Mouse (Mus musculus): ENCODE measurements around the gene Hint1. TPM values are rescaled to one million over a fixed set of nuclear protein-coding genes. Genes with fewer than 3 reads are reported as not detected.
A peak's percentile ranks its signal among the peaks of the same experiment; 100 is the strongest.

Gene Hint1
- total and polyA plus RNA-seq, 3 experiments, result 529 to 2,790 (median 567) TPM

GRCm38 (mm10) chr11:54826819-54827218, 39.4 kb upstream of the Hint1 start (continued):
- no peak for TF ChIP-seq NELFE (IDR thresholded peaks at IDR 0.05; ENCODE audit: low read depth, low read length)

GRCm38 (mm10) chr11:54833833-54834232, 32.4 kb upstream of the Hint1 start:
- H3K27ac ChIP-seq (ENCODE audit: control insufficient read depth, low read depth, low read length), result no peak overlapping the region

GRCm38 (mm10) chr11:54834596-54834995, 31.6 kb upstream of the Hint1 start:
- Histone ChIP-seq H3K79me2 (ENCODE audit: control insufficient read depth, insufficient read depth, low read length, poor library complexity) (no peaks in the 10 kb centered on the region), H3K27me3 (ENCODE audit: control insufficient read depth in 1 of 2, insufficient read depth in 2 of 2, low read length in 2 of 2) (no peaks in the 10 kb centered on the region), H3K9ac (ENCODE audit: control insufficient read depth, low read depth, low read length, poor library complexity, severe bottlenecking) (no peak overlapping the region), H3K4me1 (ENCODE audit: control insufficient read depth in 1 of 2, insufficient read depth in 2 of 2, low read length in 2 of 2) (peaks cover 0 to 7% of the 10 kb centered on the region in 2 experiments; a peak in 1 of 4 replicates), H3K9me3 (replicated peaks; ENCODE audit: insufficient read depth, low read length) (no peaks in the 10 kb centered on the region), H3K27ac (ENCODE audit: control insufficient read depth, low read depth, low read length) (no peak overlapping the region), H3K4me3 (ENCODE audit: control insufficient read depth in 1 of 2, insufficient read depth in 1 of 2, low read depth in 2 of 2, low read length in 2 of 2) (no peak overlapping the region), H3K36me3 (ENCODE audit: control insufficient read depth in 1 of 2, insufficient read depth in 2 of 2, low read length in 2 of 2) (no peaks in the 10 kb centered on the region; a peak in 1 of 4 replicates)
- peak; percentile 77 for DNase-seq (ENCODE audit: low read depth, low spot score)
- TF ChIP-seq MYC (IDR thresholded peaks at IDR 0.05; ENCODE audit: low read depth, low read length) (no peak), CTCF (IDR thresholded peaks at IDR 0.05 in 2 of 3, conservative IDR thresholded peaks at IDR 0.05 in 1 of 3; ENCODE audit: control insufficient read depth in 1 of 3, insufficient read depth in 1 of 3, low read depth in 2 of 3, low read length in 3 of 3, poor library complexity in 1 of 3, severe bottlenecking in 1 of 3) (peak; percentile 72 to 86 (median 77)), RAD21 (IDR thresholded peaks at IDR 0.05; ENCODE audit: low read depth, low read length) (peak; percentile 18), SMC3 (IDR thresholded peaks at IDR 0.05; ENCODE audit: low read depth, low read length) (peak; percentile 47), POLR2AphosphoS5 (IDR thresholded peaks at IDR 0.05; ENCODE audit: borderline replicate concordance, low read depth, low read length) (no peak)

More at GRCm38 (mm10) chr11:54833833-54834232, 32.4 kb upstream of the Hint1 start:
- Histone ChIP-seq H3K9ac (ENCODE audit: control insufficient read depth, low read depth, low read length, poor library complexity, severe bottlenecking) (no peak overlapping the region), H3K27me3 (ENCODE audit: control insufficient read depth in 1 of 2, insufficient read depth in 2 of 2, low read length in 2 of 2) (no peaks in the 10 kb centered on the region), H3K79me2 (ENCODE audit: control insufficient read depth, insufficient read depth, low read length, poor library complexity) (no peaks in the 10 kb centered on the region), H3K4me1 (ENCODE audit: control insufficient read depth in 1 of 2, insufficient read depth in 2 of 2, low read length in 2 of 2) (peaks cover 0 to 7% of the 10 kb centered on the region in 2 experiments; a peak in 1 of 4 replicates), H3K9me3 (replicated peaks; ENCODE audit: insufficient read depth, low read length) (no peaks in the 10 kb centered on the region), H3K36me3 (ENCODE audit: control insufficient read depth in 1 of 2, insufficient read depth in 2 of 2, low read length in 2 of 2) (no peaks in the 10 kb centered on the region; a peak in 1 of 4 replicates), H3K4me3 (ENCODE audit: control insufficient read depth in 1 of 2, insufficient read depth in 1 of 2, low read depth in 2 of 2, low read length in 2 of 2) (no peak overlapping the region)
- DNase-seq (ENCODE audit: low read depth, low spot score), result no peak
- no peak for TF ChIP-seq NELFE (IDR thresholded peaks at IDR 0.05; ENCODE audit: low read depth, low read length)
- TF ChIP-seq GATA1 (IDR thresholded peaks at IDR 0.05; ENCODE audit: low read depth, low read length), result no peak
- no peak for TF ChIP-seq USF1 (IDR thresholded peaks at IDR 0.05; ENCODE audit: low read depth, low read length)
- TF ChIP-seq ELF1 (IDR thresholded peaks at IDR 0.05; ENCODE audit: low read depth, low read length), result no peak
- TF ChIP-seq ZC3H11A (IDR thresholded peaks at IDR 0.05; ENCODE audit: low read depth, low read length), result no peak
- no peak for TF ChIP-seq SMC3 (IDR thresholded peaks at IDR 0.05; ENCODE audit: low read depth, low read length)
- no peak for TF ChIP-seq MXI1 (IDR thresholded peaks at IDR 0.05; ENCODE audit: low read depth, low read length)
- TF ChIP-seq TAL1 (IDR thresholded peaks at IDR 0.05; ENCODE audit: low read length), result no peak
- TF ChIP-seq POLR2AphosphoS2 (IDR thresholded peaks at IDR 0.05; ENCODE audit: low read length), result no peak
- TF ChIP-seq MAZ (IDR thresholded peaks at IDR 0.05; ENCODE audit: low read depth, low read length), result no peak
- TF ChIP-seq USF2 (IDR thresholded peaks at IDR 0.05; ENCODE audit: borderline replicate concordance in 1 of 2, insufficient read depth in 1 of 2, low read depth in 1 of 2, low read length in 2 of 2), result no peak
- TF ChIP-seq MAFK (IDR thresholded peaks at IDR 0.05; ENCODE audit: borderline replicate concordance, low read depth, low read length), result no peak
- no peak for TF ChIP-seq HCFC1 (IDR thresholded peaks at IDR 0.05; ENCODE audit: low read depth, low read length)
- TF ChIP-seq ZKSCAN1 (IDR thresholded peaks at IDR 0.05; ENCODE audit: low read depth, low read length), result no peak
- no peak for TF ChIP-seq ZNF384 (IDR thresholded peaks at IDR 0.05; ENCODE audit: low read depth, low read length)
- no peak for TF ChIP-seq CHD2 (IDR thresholded peaks at IDR 0.05; ENCODE audit: low read length)
- TF ChIP-seq MEF2A (IDR thresholded peaks at IDR 0.05; ENCODE audit: extremely low read depth, insufficient replicate concordance, low read depth, low read length, poor library complexity, severe bottlenecking), result no peak
- no peak for TF ChIP-seq MYB (IDR thresholded peaks at IDR 0.05; ENCODE audit: low read depth, low read length)
- no peak for TF ChIP-seq RCOR1 (IDR thresholded peaks at IDR 0.05; ENCODE audit: low read depth, low read length)

Measured in MEL (cell line).